Mouse (Mus musculus): ENCODE measurements around the gene Tmem116. TPM values are rescaled to one million over a fixed set of nuclear protein-coding genes. Genes with fewer than 3 reads are reported as not detected.

Tmem116 gene
- total and polyA plus RNA-seq, 2 experiments = 0.20 TPM; not detected in 1

- peaks cover 58% of the 10 kb centered on the region for H3K36me3 ChIP-seq (ENCODE audit: control insufficient read depth, insufficient read depth, low read length)
- no peak for DNase-seq (ENCODE audit: extremely low read depth, low read depth, low spot score)
- H3K4me3 ChIP-seq (ENCODE audit: insufficient read depth, low read depth, low read length) = no peak overlapping the region
- no peak overlapping the region for H3K9ac ChIP-seq (ENCODE audit: low read depth, low read length)
- WGBS = 93% methylated on average over 3 of the region's 3 CpGs
- peaks cover 14% of the 10 kb centered on the region for H3K4me1 ChIP-seq (ENCODE audit: control insufficient read depth, insufficient read depth, low read length)
- no peak for TF ChIP-seq POLR2A (IDR thresholded peaks at IDR 0.05; ENCODE audit: extremely low read depth, insufficient read depth, low read length)
- TF ChIP-seq CTCF (IDR thresholded peaks at IDR 0.05; ENCODE audit: low read depth, low read length) = no peak
- H3K27me3 ChIP-seq (ENCODE audit: control insufficient read depth, insufficient read depth, low read length) = no peaks in the 10 kb centered on the region
- H3K27ac ChIP-seq (replicated peaks; ENCODE audit: insufficient read depth, low read depth, low read length) = no peak overlapping the region
- H3K79me2 ChIP-seq (ENCODE audit: control insufficient read depth, insufficient read depth, low read length) = no peaks in the 10 kb centered on the region
Observed at GRCm38 (mm10) chr5:121428954-121429353, 22.7 kb upstream of the Tmem116 start.

GRCm38 (mm10) chr5:121438131-121438530, 13.6 kb upstream of the Tmem116 start:
- no peak overlapping the region for H3K9ac ChIP-seq (ENCODE audit: low read depth, low read length)
- 17% methylated on average over 5 of the region's 5 CpGs for WGBS
- TF ChIP-seq POLR2A (IDR thresholded peaks at IDR 0.05; ENCODE audit: extremely low read depth, insufficient read depth, low read length) = no peak
- TF ChIP-seq CTCF (IDR thresholded peaks at IDR 0.05; ENCODE audit: low read depth, low read length) = no peak
- H3K36me3 ChIP-seq (ENCODE audit: control insufficient read depth, insufficient read depth, low read length) = peaks cover 64% of the 10 kb centered on the region
- no peak overlapping the region for H3K4me3 ChIP-seq (ENCODE audit: insufficient read depth, low read depth, low read length)
- no peaks in the 10 kb centered on the region for H3K79me2 ChIP-seq (ENCODE audit: control insufficient read depth, insufficient read depth, low read length)
- H3K4me1 ChIP-seq (ENCODE audit: control insufficient read depth, insufficient read depth, low read length) = peaks cover 6% of the 10 kb centered on the region
- H3K27me3 ChIP-seq (ENCODE audit: control insufficient read depth, insufficient read depth, low read length) = no peaks in the 10 kb centered on the region
- peak; percentile 84 for DNase-seq (ENCODE audit: extremely low read depth, low read depth, low spot score)
- peak overlapping the region; percentile 22 for H3K27ac ChIP-seq (replicated peaks; ENCODE audit: insufficient read depth, low read depth, low read length)

DNA sequence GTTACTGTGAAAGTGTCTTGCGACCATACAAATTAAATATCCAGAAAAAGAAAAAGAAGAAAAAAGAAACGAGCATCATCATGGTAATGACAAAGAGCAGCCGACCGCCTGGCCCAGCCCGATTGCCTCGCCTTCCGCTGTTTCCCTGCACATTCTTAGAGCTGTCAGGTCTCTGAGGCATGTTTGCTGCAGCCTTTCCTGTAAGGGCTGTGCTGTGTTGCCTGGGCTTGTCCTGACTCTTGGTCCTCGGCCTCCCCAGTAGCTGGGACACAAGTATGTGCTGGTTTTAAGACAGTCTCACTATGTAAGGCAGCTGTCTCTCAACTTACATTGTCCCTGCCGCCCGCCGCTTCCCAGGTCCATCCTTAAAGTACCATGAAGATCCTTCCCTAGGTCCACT, 12.9 kb upstream of the Tmem116 start:
- H3K79me2 ChIP-seq (ENCODE audit: control insufficient read depth, insufficient read depth, low read length) = no peaks in the 10 kb centered on the region
- H3K36me3 ChIP-seq (ENCODE audit: control insufficient read depth, insufficient read depth, low read length) = peaks cover 61% of the 10 kb centered on the region
- no peak overlapping the region for H3K9ac ChIP-seq (ENCODE audit: low read depth, low read length)
- TF ChIP-seq POLR2A (IDR thresholded peaks at IDR 0.05; ENCODE audit: extremely low read depth, insufficient read depth, low read length) (no peak), CTCF (IDR thresholded peaks at IDR 0.05; ENCODE audit: low read depth, low read length) (no peak)
- H3K4me1 ChIP-seq (ENCODE audit: control insufficient read depth, insufficient read depth, low read length) = peaks cover 6% of the 10 kb centered on the region
- no peak overlapping the region for H3K4me3 ChIP-seq (ENCODE audit: insufficient read depth, low read depth, low read length)
- 94% methylated on average over 11 of the region's 11 CpGs for WGBS
- no peak overlapping the region for H3K27ac ChIP-seq (replicated peaks; ENCODE audit: insufficient read depth, low read depth, low read length)
- no peak for DNase-seq (ENCODE audit: extremely low read depth, low read depth, low spot score)
- H3K27me3 ChIP-seq (ENCODE audit: control insufficient read depth, insufficient read depth, low read length) = no peaks in the 10 kb centered on the region

- Histone ChIP-seq H3K27me3 (ENCODE audit: control insufficient read depth, insufficient read depth, low read length) (no peaks in the 10 kb centered on the region), H3K9ac (ENCODE audit: low read depth, low read length) (no peak overlapping the region), H3K4me1 (ENCODE audit: control insufficient read depth, insufficient read depth, low read length) (no peaks in the 10 kb centered on the region), H3K27ac (replicated peaks; ENCODE audit: insufficient read depth, low read depth, low read length) (no peak overlapping the region), H3K4me3 (ENCODE audit: insufficient read depth, low read depth, low read length) (no peak overlapping the region), H3K79me2 (ENCODE audit: control insufficient read depth, insufficient read depth, low read length) (no peaks in the 10 kb centered on the region), H3K36me3 (ENCODE audit: control insufficient read depth, insufficient read depth, low read length) (peaks cover 70% of the 10 kb centered on the region)
- TF ChIP-seq POLR2A (IDR thresholded peaks at IDR 0.05; ENCODE audit: extremely low read depth, insufficient read depth, low read length) = no peak
- TF ChIP-seq CTCF (IDR thresholded peaks at IDR 0.05; ENCODE audit: low read depth, low read length) = 0 out of 2 replicates have a peak, but pooled peaks have one; percentile 20
- DNase-seq (ENCODE audit: extremely low read depth, low read depth, low spot score) = peak; percentile 50
- WGBS = 87% methylated on average over 3 of the region's 3 CpGs
Observed at GRCm38 (mm10) chr5:121443548-121443947, 8.1 kb upstream of the Tmem116 start.

- TF ChIP-seq POLR2A (IDR thresholded peaks at IDR 0.05; ENCODE audit: extremely low read depth, insufficient read depth, low read length) = no peak
- no peak for TF ChIP-seq CTCF (IDR thresholded peaks at IDR 0.05; ENCODE audit: low read depth, low read length)
- 87% methylated on average over 5 of the region's 5 CpGs for WGBS
Observed at GRCm38 (mm10) chr5:121444870-121445269, 6.8 kb upstream of the Tmem116 start.

GRCm38 (mm10) chr5:121448450-121448849, 3.2 kb upstream of the Tmem116 start:
- TF ChIP-seq POLR2A (IDR thresholded peaks at IDR 0.05; ENCODE audit: extremely low read depth, insufficient read depth, low read length) (no peak), CTCF (IDR thresholded peaks at IDR 0.05; ENCODE audit: low read depth, low read length) (peak; percentile 55)
- DNase-seq (ENCODE audit: extremely low read depth, low read depth, low spot score) = no peak
- Histone ChIP-seq H3K4me3 (ENCODE audit: insufficient read depth, low read depth, low read length) (no peak overlapping the region), H3K79me2 (ENCODE audit: control insufficient read depth, insufficient read depth, low read length) (no peaks in the 10 kb centered on the region; the same call in 1 of the 2 replicates), H3K27me3 (ENCODE audit: control insufficient read depth, insufficient read depth, low read length) (no peaks in the 10 kb centered on the region), H3K9ac (ENCODE audit: low read depth, low read length) (no peak overlapping the region), H3K36me3 (ENCODE audit: control insufficient read depth, insufficient read depth, low read length) (peaks cover 31% of the 10 kb centered on the region), H3K4me1 (ENCODE audit: control insufficient read depth, insufficient read depth, low read length) (peaks cover 9% of the 10 kb centered on the region), H3K27ac (replicated peaks; ENCODE audit: insufficient read depth, low read depth, low read length) (no peak overlapping the region)
- WGBS = 95% methylated on average over 3 of the region's 3 CpGs

More at GRCm38 (mm10) chr5:121444870-121445269, 6.8 kb upstream of the Tmem116 start:
- no peaks in the 10 kb centered on the region; the same call in 1 of the 2 replicates for H3K79me2 ChIP-seq (ENCODE audit: control insufficient read depth, insufficient read depth, low read length)
- no peak for DNase-seq (ENCODE audit: extremely low read depth, low read depth, low spot score)
- no peak overlapping the region for H3K9ac ChIP-seq (ENCODE audit: low read depth, low read length)
- H3K36me3 ChIP-seq (ENCODE audit: control insufficient read depth, insufficient read depth, low read length) = peaks cover 57% of the 10 kb centered on the region
- H3K4me1 ChIP-seq (ENCODE audit: control insufficient read depth, insufficient read depth, low read length) = no peaks in the 10 kb centered on the region
- H3K27me3 ChIP-seq (ENCODE audit: control insufficient read depth, insufficient read depth, low read length) = no peaks in the 10 kb centered on the region
- no peak overlapping the region for H3K4me3 ChIP-seq (ENCODE audit: insufficient read depth, low read depth, low read length)
- H3K27ac ChIP-seq (replicated peaks; ENCODE audit: insufficient read depth, low read depth, low read length) = no peak overlapping the region

All from liver, adult 2 months (tissue).